Mouse (Mus musculus) testis, adult 2 months (tissue): ENCODE measurements at regions not wholly inside any gene's neighbourhood (a gene's known extent, or its start where the extent isn't known, plus 50 kb on each side); places are given as distances from the start of the nearest gene placed in this dataset.
"Not testable (repeated sequence)": the region's sequence is repeated elsewhere in the genome, so short reads cannot be mapped to it uniquely, and the experiment has no call there.

ENCODE experiments used
- H3K27ac ChIP-seq: fragments of 200-500 bp; 2 replicates; pipeline ENCODE4 v1.5.1; 2012; ENCODE audit warnings: low read depth, low read length; ENCODE audit not compliant: control insufficient read depth, insufficient read depth
- H3K27me3 ChIP-seq: fragments of 200-500 bp; 2 replicates; pipeline ENCODE4 v1.6.1; 2012; ENCODE audit warnings: mild to moderate bottlenecking, low read length, moderate library complexity; ENCODE audit not compliant: control insufficient read depth, insufficient read depth
- H3K36me3 ChIP-seq: fragments of 200-500 bp; 2 replicates; pipeline ENCODE4 v1.6.1; 2012; ENCODE audit warnings: mild to moderate bottlenecking, low read length; ENCODE audit not compliant: control insufficient read depth, insufficient read depth
- H3K4me1 ChIP-seq: fragments of 200-500 bp; 2 replicates; pipeline ENCODE4 v1.6.1; 2012; ENCODE audit warnings: low read length; ENCODE audit not compliant: control insufficient read depth, insufficient read depth
- H3K4me3 ChIP-seq: fragments of 200-500 bp; 2 replicates; pipeline ENCODE4 v1.5.1; 2012; ENCODE audit warnings: low read depth, mild to moderate bottlenecking, low read length, moderate library complexity, mixed read lengths; ENCODE audit not compliant: control insufficient read depth
- CTCF ChIP-seq: fragments of 200-500 bp; IDR thresholded peaks from 2 replicates; pipeline ENCODE4 v1.5.1; 2012; ENCODE audit warnings: low read depth, mild to moderate bottlenecking, inconsistent platforms, low read length, moderate library complexity; ENCODE audit not compliant: control insufficient read depth, insufficient read depth, insufficient replicate concordance
- POLR2A ChIP-seq: fragments of 200-500 bp; IDR thresholded peaks from 2 replicates; pipeline ENCODE4 v1.6.1; 2012; ENCODE audit warnings: low read depth, mild to moderate bottlenecking, inconsistent platforms, low read length, moderate library complexity; ENCODE audit not compliant: control insufficient read depth

DNA sequence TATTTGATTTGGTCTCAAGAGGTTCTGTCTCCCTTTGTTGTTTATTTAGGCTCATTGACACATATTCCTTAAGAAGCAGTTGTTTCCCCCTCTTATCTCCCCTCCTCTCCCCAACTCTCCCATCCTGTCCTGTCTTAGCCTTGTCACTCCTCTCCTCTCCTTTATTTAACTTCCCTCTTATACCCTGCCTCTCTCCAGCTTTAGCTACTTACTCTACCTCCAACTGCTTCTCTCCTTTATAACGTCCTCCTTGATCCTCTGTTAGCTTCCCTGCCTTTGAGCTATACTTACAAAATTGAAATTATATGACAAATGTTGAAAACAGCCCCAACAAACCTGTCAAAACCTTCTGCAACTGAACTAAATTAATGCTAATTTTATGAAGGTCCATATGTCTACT lies 841.7 kb upstream of the G6pd2 start:
- Histone ChIP-seq H3K27ac (no peak overlapping the region), H3K36me3 (no peaks in the 10 kb centered on the region), H3K4me3 (no peak overlapping the region), H3K27me3 (no peaks in the 10 kb centered on the region), H3K4me1 (no peaks in the 10 kb centered on the region)
- TF ChIP-seq CTCF, result no peak
- TF ChIP-seq POLR2A, result no peak

DNA sequence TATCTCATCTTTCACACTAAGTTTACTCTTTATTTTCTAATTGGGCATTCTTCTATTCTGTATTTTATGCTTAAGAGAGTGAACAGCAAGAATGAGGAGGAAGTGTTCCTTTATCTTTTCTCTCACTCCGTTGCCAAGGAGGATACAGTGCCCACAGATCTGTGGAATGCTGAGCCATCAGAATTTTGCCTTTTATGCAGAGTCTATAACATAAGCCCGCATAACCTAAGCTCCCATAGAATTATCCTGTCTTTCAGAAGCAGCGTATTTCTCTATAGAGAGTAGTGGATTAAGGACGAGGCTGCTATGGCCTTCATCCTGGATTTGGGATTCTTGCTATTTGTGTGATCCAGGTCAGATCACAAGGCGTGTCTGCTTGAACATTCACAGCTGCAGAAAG lies 839.1 kb upstream of the G6pd2 start:
- H3K27ac ChIP-seq, result no peak overlapping the region
- H3K4me1 ChIP-seq, result no peaks in the 10 kb centered on the region
- H3K36me3 ChIP-seq, result no peaks in the 10 kb centered on the region
- H3K4me3 ChIP-seq, result no peak overlapping the region
- TF ChIP-seq CTCF, result no peak
- H3K27me3 ChIP-seq, result no peaks in the 10 kb centered on the region

GRCm38 (mm10) chr5:60978693-60979092 lies 829.9 kb upstream of the G6pd2 start:
- no peaks in the 10 kb centered on the region for H3K27me3 ChIP-seq
- no peak overlapping the region for H3K4me3 ChIP-seq
- H3K36me3 ChIP-seq, result no peaks in the 10 kb centered on the region
- H3K27ac ChIP-seq, result no peak overlapping the region
- TF ChIP-seq CTCF (no peak), POLR2A (no peak)
- H3K4me1 ChIP-seq, result no peaks in the 10 kb centered on the region

DNA sequence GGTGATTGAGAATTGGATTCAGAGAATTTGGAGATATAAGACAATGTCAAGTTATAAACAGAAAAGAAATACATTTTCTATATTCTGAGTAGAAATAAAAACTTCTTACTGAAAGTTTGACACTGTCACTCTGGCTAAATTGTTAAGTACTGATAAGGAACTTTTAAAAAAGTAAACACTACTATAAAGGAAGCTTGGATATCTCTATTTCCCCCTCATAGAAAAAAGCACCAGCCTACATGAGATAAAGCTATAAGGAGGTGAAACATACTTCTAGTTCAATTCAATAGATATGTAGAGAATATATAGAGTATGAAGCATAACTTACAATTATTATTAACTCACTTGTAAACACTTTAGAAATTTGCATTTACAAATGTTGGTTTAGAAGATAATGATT lies 820.3 kb upstream of the G6pd2 start:
- H3K27me3 ChIP-seq, result no peaks in the 10 kb centered on the region
- no peaks in the 10 kb centered on the region for H3K4me1 ChIP-seq
- no peak overlapping the region for H3K4me3 ChIP-seq
- H3K36me3 ChIP-seq, result no peaks in the 10 kb centered on the region
- TF ChIP-seq POLR2A (no peak), CTCF (no peak)
- H3K27ac ChIP-seq, result no peak overlapping the region

DNA sequence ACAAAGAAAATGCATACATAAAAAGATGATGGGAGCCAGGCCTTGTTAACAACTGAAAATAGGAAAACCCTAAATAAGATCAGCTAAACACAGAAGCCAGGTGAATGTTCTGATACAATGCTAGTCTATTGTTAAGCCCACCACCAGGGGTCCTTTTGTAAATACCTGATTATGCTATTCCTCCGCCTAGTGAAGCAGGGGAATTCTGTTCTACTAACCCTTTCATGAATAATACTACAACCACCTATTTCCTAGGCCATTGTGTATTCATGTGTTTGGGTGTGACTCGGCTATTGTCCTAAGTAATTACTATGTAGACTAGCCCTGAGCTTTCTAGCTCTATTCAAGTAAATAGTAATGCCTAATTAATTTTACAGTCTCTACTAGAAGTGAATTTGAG lies 819.3 kb upstream of the G6pd2 start:
- H3K27ac ChIP-seq, H3K4me1 ChIP-seq, H3K4me3 ChIP-seq, H3K27me3 ChIP-seq, H3K36me3 ChIP-seq: not testable (repeated sequence)

- H3K27ac ChIP-seq, result no peak overlapping the region
- no peaks in the 10 kb centered on the region for H3K27me3 ChIP-seq
- H3K4me3 ChIP-seq, result peak overlapping the region; percentile 53
- TF ChIP-seq CTCF (no peak), POLR2A (no peak)
- no peaks in the 10 kb centered on the region for H3K36me3 ChIP-seq
- H3K4me1 ChIP-seq, result no peaks in the 10 kb centered on the region; the same call in 1 of the 2 replicates
Measured at GRCm38 (mm10) chr5:60994761-60995523, 813.7 kb upstream of the G6pd2 start.

- Histone ChIP-seq H3K4me1 (no peaks in the 10 kb centered on the region), H3K4me3 (no peak overlapping the region), H3K36me3 (no peaks in the 10 kb centered on the region), H3K27me3 (no peaks in the 10 kb centered on the region), H3K27ac (no peak overlapping the region)
- no peak for TF ChIP-seq POLR2A
- no peak for TF ChIP-seq CTCF
Measured at GRCm38 (mm10) chr5:61035539-61036089, 773.0 kb upstream of the G6pd2 start.
